Mouse (Mus musculus): Measurements from ENCODE around the gene Gm14180. TPM values are rescaled to one million over a fixed set of nuclear protein-coding genes. Genes with fewer than 3 reads are reported as not detected.
"Not testable (repeated sequence)": the region's sequence is repeated elsewhere in the genome, so short reads cannot be mapped to it uniquely, and the experiment has no call there.

Gene Gm14180
- total RNA-seq (2014; rRNA removed) (not detected in 2 replicates), polyA plus RNA-seq (2015; fragmentation: Nextera tagmentation; extraction: Ambion mirVana) (not detected in 2 replicates)

DNA sequence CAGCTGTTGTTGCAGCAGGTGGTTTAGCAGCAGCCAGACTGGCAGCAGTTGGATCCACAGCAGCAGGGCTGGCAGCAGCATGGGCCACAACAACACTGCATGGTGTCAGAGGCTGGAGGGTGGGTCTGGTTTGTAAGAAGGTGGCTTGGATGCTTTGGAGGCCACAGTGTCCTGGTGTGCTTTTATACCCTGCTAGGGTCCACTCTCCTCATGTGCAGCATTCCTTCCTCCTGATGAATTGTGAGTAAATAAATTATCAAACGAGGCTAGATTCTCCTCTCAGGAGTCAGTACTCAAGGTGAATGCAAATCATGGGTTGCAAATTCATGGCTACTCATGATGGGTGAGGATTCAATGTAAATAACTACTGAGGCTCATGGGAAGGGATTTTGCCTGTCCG, at the start of gene Gm14180:
Gene Gm14180 (minus strand): TSS at position 101 of the 400 bp plus-strand sequence.
- no peak for TF ChIP-seq CTCF (IDR thresholded peaks at IDR 0.05; ENCODE audit: low read depth)
- H3K36me3 ChIP-seq (ENCODE audit: insufficient read depth), result no peaks in the 10 kb centered on the region
- 71% methylated on average over 2 of the region's 2 CpGs for WGBS

DNA sequence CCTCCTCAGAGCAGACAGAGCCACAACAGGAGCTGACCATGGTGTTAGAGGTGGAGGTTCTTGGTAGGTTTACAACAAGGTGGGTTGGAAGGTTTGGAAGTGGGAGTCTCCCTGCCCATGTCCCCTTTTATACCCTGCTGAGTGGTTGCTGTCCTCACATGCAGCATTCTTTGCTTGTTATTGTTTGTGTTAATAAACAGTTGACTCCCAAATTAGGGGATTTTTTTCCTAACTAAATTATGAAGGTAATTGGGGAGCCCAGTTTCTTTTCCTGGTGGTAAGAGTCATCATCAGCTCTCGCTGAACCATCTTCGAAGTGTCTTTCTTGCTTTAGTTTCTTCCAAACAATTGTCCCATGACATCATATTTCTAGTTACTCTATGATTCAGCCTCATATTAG, 46.5 kb upstream of the Gm14180 start, which contains the start of gene Krtap4-8:
Gene Krtap4-8 (minus strand): TSS at position 101 of the 400 bp plus-strand sequence.
- Histone ChIP-seq H3K4me2 (ENCODE audit: low read depth) (no peak within 1 kb of the TSS), H3K27me3 (ENCODE audit: insufficient read depth, low read length) (no peaks in the 10 kb centered on the region), H3K9me3 (ENCODE audit: low read length) (no peaks in the 10 kb centered on the region), H3K4me1 (ENCODE audit: insufficient read depth) (no peaks in the 10 kb centered on the region), H3K4me3 (ENCODE audit: low read depth, low read length) (no peak within 1 kb of the TSS), H3K27ac (ENCODE audit: low read depth, low read length) (no peak within 1 kb of the TSS), H3K36me3 (ENCODE audit: insufficient read depth) (no peaks in the 10 kb centered on the region), H3K9ac (no peak within 1 kb of the TSS)
- no peak for TF ChIP-seq CTCF (IDR thresholded peaks at IDR 0.05; ENCODE audit: low read depth)
- 97% methylated on average over 2 of the region's 2 CpGs for WGBS
- DNase-seq, result no peak
- ATAC-seq, result no peak

More for the DNA sequence above, at the start of gene Gm14180:
- H3K27me3 ChIP-seq (ENCODE audit: insufficient read depth, low read length), result no peaks in the 10 kb centered on the region
- H3K9me3 ChIP-seq (ENCODE audit: low read length), result no peaks in the 10 kb centered on the region
- ATAC-seq (no peak), DNase-seq (no peak)
- H3K4me2 ChIP-seq (ENCODE audit: low read depth), result no peak within 1 kb of the TSS
- H3K27ac ChIP-seq (ENCODE audit: low read depth, low read length), result no peak within 1 kb of the TSS
- no peak within 1 kb of the TSS for H3K4me3 ChIP-seq (ENCODE audit: low read depth, low read length)
- H3K9ac ChIP-seq, result no peak within 1 kb of the TSS
- H3K4me1 ChIP-seq (ENCODE audit: insufficient read depth), result no peaks in the 10 kb centered on the region

DNA sequence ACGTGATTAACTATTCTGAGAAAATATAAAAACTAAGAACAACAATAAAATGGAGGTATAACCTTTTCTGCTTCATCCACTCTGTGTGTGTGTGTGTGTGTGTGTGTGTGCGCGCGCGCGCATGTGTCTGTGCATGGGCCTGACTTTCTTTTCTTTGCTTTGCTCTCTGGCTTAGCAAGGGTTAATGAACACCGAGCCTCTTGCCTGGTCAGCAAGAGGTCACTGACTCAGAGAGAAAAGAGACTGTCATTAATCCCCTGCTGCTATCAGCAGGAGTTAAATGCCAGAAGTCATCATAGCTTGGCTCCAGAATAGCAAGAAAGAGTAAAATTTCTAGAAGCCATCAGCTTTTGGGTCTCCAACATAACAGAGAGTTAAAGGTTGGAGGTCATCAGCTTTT, 44.3 kb upstream of the Gm14180 start:
- H3K27ac ChIP-seq (ENCODE audit: low read depth, low read length), result no peak overlapping the region

DNA sequence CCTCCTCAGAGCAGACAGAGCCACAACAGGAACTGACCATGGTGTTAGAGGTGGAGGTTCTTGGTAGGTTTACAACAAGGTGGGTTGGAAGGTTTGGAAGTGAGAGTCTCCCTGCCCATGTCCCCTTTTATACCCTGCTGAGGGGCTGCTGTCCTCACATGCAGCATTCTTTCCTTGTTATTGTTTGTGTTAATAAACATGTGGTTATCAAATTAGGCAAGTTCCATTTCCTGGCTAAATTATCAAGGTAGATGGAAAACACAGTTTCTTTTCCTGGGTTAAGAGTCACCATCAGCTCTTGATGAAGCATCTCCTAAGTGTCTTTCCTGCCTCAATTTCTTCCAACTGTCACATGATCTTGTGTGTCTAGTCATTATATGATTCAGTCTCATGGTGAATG, 38.7 kb upstream of the Gm14180 start, which contains the start of gene Gm11595:
Gene Gm11595 (minus strand): TSS at position 101 of the 400 bp plus-strand sequence.
- not testable (repeated sequence) for H3K4me1 ChIP-seq (ENCODE audit: insufficient read depth); H3K9me3 ChIP-seq (ENCODE audit: low read length); ATAC-seq; H3K27ac ChIP-seq (ENCODE audit: low read depth, low read length); H3K9ac ChIP-seq; H3K4me2 ChIP-seq (ENCODE audit: low read depth); DNase-seq; H3K36me3 ChIP-seq (ENCODE audit: insufficient read depth); H3K27me3 ChIP-seq (ENCODE audit: insufficient read depth, low read length); H3K4me3 ChIP-seq (ENCODE audit: low read depth, low read length)

More for the DNA sequence above, 44.3 kb upstream of the Gm14180 start:
- TF ChIP-seq CTCF (IDR thresholded peaks at IDR 0.05; ENCODE audit: low read depth), result no peak
- WGBS, result 41% methylated on average over 7 of the region's 7 CpGs
- no peak overlapping the region for H3K4me2 ChIP-seq (ENCODE audit: low read depth)
- H3K4me3 ChIP-seq (ENCODE audit: low read depth, low read length), result no peak overlapping the region
- H3K9ac ChIP-seq, result no peak overlapping the region
- H3K27me3 ChIP-seq (ENCODE audit: insufficient read depth, low read length), result no peaks in the 10 kb centered on the region
- no peaks in the 10 kb centered on the region for H3K4me1 ChIP-seq (ENCODE audit: insufficient read depth)
- H3K9me3 ChIP-seq (ENCODE audit: low read length), result no peaks in the 10 kb centered on the region
- H3K36me3 ChIP-seq (ENCODE audit: insufficient read depth), result no peaks in the 10 kb centered on the region
- no peak for DNase-seq
- no peak for ATAC-seq

DNA sequence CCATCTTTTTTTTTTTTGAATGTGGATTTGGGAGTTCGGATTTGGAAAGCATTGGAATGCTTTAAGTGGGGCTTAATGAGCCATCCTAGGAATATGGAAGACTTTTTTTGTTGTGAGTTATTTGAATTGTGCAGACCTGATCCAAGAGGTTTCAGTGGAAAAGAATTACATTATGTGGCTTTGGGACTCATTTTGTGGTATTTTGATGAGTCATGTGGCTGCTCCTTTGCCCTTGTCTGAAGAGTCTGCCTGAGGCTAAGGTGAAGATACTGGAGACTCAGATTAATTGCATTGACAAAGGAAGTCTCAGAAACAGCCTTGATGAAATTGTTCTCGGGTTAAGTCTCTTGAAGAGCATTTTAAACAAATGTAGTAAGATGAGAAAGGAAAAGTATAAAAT, 34.3 kb upstream of the Gm14180 start:
- H3K27ac ChIP-seq (ENCODE audit: low read depth, low read length), result no peak overlapping the region
- no peak overlapping the region for H3K4me3 ChIP-seq (ENCODE audit: low read depth, low read length)
- no peak for DNase-seq
- H3K9ac ChIP-seq, result no peak overlapping the region
- ATAC-seq, result no peak
- H3K9me3 ChIP-seq (ENCODE audit: low read length), result no peaks in the 10 kb centered on the region
- TF ChIP-seq CTCF (IDR thresholded peaks at IDR 0.05; ENCODE audit: low read depth), result no peak
- H3K36me3 ChIP-seq (ENCODE audit: insufficient read depth), result no peaks in the 10 kb centered on the region
- H3K4me1 ChIP-seq (ENCODE audit: insufficient read depth), result no peaks in the 10 kb centered on the region
- H3K4me2 ChIP-seq (ENCODE audit: low read depth), result no peak overlapping the region
- WGBS, result 70% methylated on average over 2 of the region's 2 CpGs
- no peaks in the 10 kb centered on the region for H3K27me3 ChIP-seq (ENCODE audit: insufficient read depth, low read length)

DNA sequence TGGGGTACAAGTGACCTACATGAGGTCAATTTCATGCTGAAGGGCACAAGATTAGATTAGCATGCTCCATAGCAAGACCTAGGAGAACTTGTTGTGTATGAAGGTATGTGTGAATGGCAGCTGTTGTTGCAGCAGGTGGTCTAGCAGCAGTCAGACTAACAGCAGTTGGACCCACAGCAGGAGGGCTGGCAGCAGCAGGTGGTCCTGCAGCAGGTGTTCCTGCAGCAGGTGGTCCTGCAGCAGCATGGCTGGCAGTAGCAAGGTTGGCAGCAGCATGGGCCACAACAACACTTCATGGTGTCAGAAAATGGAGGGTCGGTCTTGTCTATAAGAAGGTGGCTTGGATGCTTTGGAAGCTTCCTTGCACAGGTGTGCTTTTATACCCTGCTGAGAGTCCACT, 24.8 kb upstream of the Gm14180 start:
- H3K4me1 ChIP-seq (ENCODE audit: insufficient read depth), result no peaks in the 10 kb centered on the region
- no peak overlapping the region for H3K9ac ChIP-seq
- DNase-seq (no peak), ATAC-seq (no peak)
- no peaks in the 10 kb centered on the region for H3K9me3 ChIP-seq (ENCODE audit: low read length)
- no peaks in the 10 kb centered on the region for H3K36me3 ChIP-seq (ENCODE audit: insufficient read depth)
- H3K4me2 ChIP-seq (ENCODE audit: low read depth), result no peak overlapping the region
- H3K27ac ChIP-seq (ENCODE audit: low read depth, low read length), result no peak overlapping the region
- H3K4me3 ChIP-seq (ENCODE audit: low read depth, low read length), result no peak overlapping the region
- H3K27me3 ChIP-seq (ENCODE audit: insufficient read depth, low read length), result no peaks in the 10 kb centered on the region
- TF ChIP-seq CTCF (IDR thresholded peaks at IDR 0.05; ENCODE audit: low read depth), result no peak
- 96% methylated on average over 1 of the region's 1 CpGs for WGBS

DNA sequence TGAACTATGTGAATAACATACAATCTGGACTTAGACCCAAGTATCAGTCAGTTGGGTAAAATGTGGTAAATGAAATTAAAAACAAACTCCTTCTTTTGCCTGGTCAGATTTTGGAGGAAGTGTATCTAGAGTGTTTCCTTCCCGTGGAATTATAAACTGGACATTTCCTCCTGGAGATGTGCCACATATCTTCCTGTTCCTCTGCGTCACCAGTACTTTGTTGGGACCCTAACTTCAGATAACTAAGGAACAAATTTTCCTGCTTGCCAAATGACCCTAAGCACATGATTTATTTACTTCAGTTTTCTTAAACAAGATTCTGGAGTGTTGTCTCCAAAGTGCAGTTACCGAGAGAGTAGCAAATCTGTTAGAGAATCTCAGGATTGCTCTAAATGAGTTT, 9.9 kb upstream of the Gm14180 start:
- DNase-seq, result no peak
- Histone ChIP-seq H3K4me3 (ENCODE audit: low read depth, low read length) (no peak overlapping the region), H3K9me3 (ENCODE audit: low read length) (no peaks in the 10 kb centered on the region), H3K4me1 (ENCODE audit: insufficient read depth) (no peaks in the 10 kb centered on the region), H3K36me3 (ENCODE audit: insufficient read depth) (no peaks in the 10 kb centered on the region), H3K9ac (no peak overlapping the region), H3K27me3 (ENCODE audit: insufficient read depth, low read length) (no peaks in the 10 kb centered on the region), H3K4me2 (ENCODE audit: low read depth) (no peak overlapping the region), H3K27ac (ENCODE audit: low read depth, low read length) (no peak overlapping the region)
- 93% methylated on average over 3 of the region's 3 CpGs for WGBS
- no peak for TF ChIP-seq CTCF (IDR thresholded peaks at IDR 0.05; ENCODE audit: low read depth)
- no peak for ATAC-seq

Measured in forebrain, postnatal 0 days (tissue).